Mouse (Mus musculus) hindbrain, embryonic 11.5 days (tissue): ENCODE data around the gene Ptprd. TPM values are rescaled to one million over a fixed set of nuclear protein-coding genes. Genes with fewer than 3 reads are reported as not detected.
A peak's percentile ranks its signal among the peaks of the same experiment; 100 is the strongest.

Source experiments
- ATAC-seq: fragments of 200-750 bp; cut with Nextera tagmentation; 2 replicates; pipeline ENCODE4 v1.8.0; 2017; ENCODE audit warnings: mild to moderate bottlenecking, moderate TSS enrichment, moderate library complexity; ENCODE audit not compliant: low FRiP score
- DNase-seq: peaks from one replicate; pipeline ENCODE4 v3.0.0-alpha.2; 2015; ENCODE audit warnings: low spot score
- H3K27ac ChIP-seq: fragments of 300-500 bp; sonication (generic); 2 replicates; pipeline ENCODE4 v1.5.1; 2014; ENCODE audit warnings: mild to moderate bottlenecking, low read depth, low read length
- H3K27me3 ChIP-seq: fragments of 300-500 bp; sonication (generic); 2 replicates; pipeline ENCODE4 v1.6.1; 2014; ENCODE audit warnings: mild to moderate bottlenecking, low read length, moderate library complexity, mixed read lengths; ENCODE audit not compliant: control insufficient read depth, insufficient read depth
- H3K36me3 ChIP-seq: fragments of 300-500 bp; sonication (generic); 2 replicates; pipeline ENCODE4 v1.6.1; 2014; ENCODE audit warnings: mild to moderate bottlenecking, low read length, moderate library complexity, mixed read lengths; ENCODE audit not compliant: control insufficient read depth, insufficient read depth
- H3K4me1 ChIP-seq: fragments of 300-500 bp; sonication (generic); replicated peaks from 2 replicates; pipeline ENCODE4 v1.6.1; 2014; ENCODE audit warnings: low read length, mixed read lengths; ENCODE audit not compliant: control insufficient read depth, insufficient read depth
- H3K4me2 ChIP-seq: fragments of 300-500 bp; sonication (generic); replicated peaks from 2 replicates; pipeline ENCODE4 v1.6.1; 2014; ENCODE audit warnings: mild to moderate bottlenecking, low read depth, low read length
- H3K4me3 ChIP-seq: fragments of 300-500 bp; sonication (generic); 2 replicates; pipeline ENCODE4 v1.5.1; 2014; ENCODE audit warnings: low read depth, low read length
- H3K9ac ChIP-seq: fragments of 300-500 bp; sonication (generic); 2 replicates; pipeline ENCODE4 v1.6.1; 2014; ENCODE audit warnings: low read depth, low read length
- H3K9me3 ChIP-seq: fragments of 300-500 bp; sonication (generic); 2 replicates; pipeline ENCODE4 v1.6.1; 2016; ENCODE audit warnings: low read length; ENCODE audit not compliant: control insufficient read depth
- WGBS: fragments of 180-500 bp; shearing (Covaris S2); extraction: QIAGEN DNeasy Blood & Tissue Kit; methylation state at CpG from one replicate; pipeline ENCODE4 v1.1.7; 2014; 5-methylcytosine and 5-hydroxymethylcytosine counted together
- polyA plus RNA-seq: library from polyadenylated mRNA; unstranded; fragments of >200 nt; fragmentation: Nextera tagmentation; extraction: Ambion mirVana; gene quantifications from 2 replicates; pipeline ENCODE4 v1.2.1, GENCODE M21; 2014

Gene Ptprd
- polyA plus RNA-seq, 1 experiment from 2014 or later: 31.7 TPM

DNA sequence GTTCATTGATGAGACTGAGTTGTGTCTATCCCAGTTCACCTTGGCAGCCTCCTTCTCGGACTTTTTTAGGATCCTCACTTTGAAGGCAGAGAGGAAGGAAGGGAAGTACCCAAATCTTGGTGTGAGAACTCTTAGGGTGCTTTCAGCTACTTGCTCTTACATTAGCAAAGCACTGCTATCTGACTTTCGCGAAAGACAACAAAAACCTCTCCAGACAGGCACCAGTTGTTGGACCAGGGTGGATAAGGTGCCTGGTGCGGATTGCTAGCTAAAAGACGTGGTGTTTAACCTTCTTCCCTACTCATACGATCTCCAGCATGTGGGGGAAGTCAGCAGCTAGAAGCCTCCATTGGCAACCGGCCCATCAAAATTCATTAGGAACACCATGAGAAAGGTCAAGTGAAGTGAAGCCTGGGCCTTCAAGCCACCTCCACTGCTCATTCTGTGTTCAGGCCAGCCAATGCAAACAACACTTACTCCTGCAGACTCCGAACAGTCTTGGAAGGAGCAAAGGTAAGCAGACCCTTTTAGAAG is 1760.7 kb downstream of the Ptprd start:
- Histone ChIP-seq H3K4me3 (peak overlapping the region; percentile 73), H3K27ac (no peak overlapping the region), H3K27me3 (no peaks in the 10 kb centered on the region), H3K9ac (peak overlapping the region; percentile 90; the same call in 1 of the 2 replicates), H3K4me2 (peak overlapping the region; percentile 80), H3K9me3 (no peaks in the 10 kb centered on the region), H3K4me1 (no peaks in the 10 kb centered on the region), H3K36me3 (no peaks in the 10 kb centered on the region)
- no peak for DNase-seq
- ATAC-seq: no peak
- WGBS: 39% methylated on average over 8 of the region's 8 CpGs

DNA sequence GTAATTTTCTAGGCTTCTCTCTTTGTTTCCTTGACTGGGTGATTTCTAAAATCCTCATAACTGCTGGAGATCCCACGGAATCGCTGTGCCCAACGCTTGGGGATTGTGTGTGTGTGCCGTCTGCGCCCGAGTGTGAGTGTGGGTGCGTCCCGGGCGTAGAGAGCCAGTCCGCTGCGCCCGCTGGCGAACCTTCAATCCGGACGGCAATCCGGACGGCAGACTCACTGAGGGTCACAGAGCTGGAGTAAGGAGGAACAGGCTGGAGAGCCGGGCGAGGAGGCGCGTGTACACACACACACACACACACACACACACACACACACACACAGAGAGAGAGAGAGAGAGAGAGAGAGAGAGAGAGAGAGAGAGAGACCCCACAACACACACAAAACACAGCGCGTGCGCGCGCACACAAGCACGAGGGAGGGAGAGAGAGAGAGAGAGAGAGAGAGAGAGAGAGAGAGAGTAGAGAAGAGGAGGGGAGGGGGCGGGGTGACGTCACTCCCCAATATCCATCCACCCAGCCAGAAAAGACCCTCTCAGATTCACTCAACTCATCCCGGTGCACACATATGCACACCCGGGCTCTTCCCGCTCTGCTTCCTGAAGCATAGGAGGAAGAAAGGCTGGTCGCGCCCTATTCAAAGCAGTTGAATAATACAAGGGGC is 1761.3 kb downstream of the Ptprd start:
- H3K4me3 ChIP-seq: peak overlapping the region; percentile 73
- H3K9me3 ChIP-seq: no peaks in the 10 kb centered on the region
- DNase-seq (peak; percentile 87), ATAC-seq (peak; percentile 88)
- peak overlapping the region; percentile 90 for H3K9ac ChIP-seq
- H3K4me1 ChIP-seq: no peaks in the 10 kb centered on the region
- under 1% methylated on average over 34 of the region's 34 CpGs for WGBS
- peak overlapping the region; percentile 80 for H3K4me2 ChIP-seq
- H3K27ac ChIP-seq: peak overlapping the region; percentile 91
- no peaks in the 10 kb centered on the region for H3K36me3 ChIP-seq
- no peaks in the 10 kb centered on the region for H3K27me3 ChIP-seq

DNA sequence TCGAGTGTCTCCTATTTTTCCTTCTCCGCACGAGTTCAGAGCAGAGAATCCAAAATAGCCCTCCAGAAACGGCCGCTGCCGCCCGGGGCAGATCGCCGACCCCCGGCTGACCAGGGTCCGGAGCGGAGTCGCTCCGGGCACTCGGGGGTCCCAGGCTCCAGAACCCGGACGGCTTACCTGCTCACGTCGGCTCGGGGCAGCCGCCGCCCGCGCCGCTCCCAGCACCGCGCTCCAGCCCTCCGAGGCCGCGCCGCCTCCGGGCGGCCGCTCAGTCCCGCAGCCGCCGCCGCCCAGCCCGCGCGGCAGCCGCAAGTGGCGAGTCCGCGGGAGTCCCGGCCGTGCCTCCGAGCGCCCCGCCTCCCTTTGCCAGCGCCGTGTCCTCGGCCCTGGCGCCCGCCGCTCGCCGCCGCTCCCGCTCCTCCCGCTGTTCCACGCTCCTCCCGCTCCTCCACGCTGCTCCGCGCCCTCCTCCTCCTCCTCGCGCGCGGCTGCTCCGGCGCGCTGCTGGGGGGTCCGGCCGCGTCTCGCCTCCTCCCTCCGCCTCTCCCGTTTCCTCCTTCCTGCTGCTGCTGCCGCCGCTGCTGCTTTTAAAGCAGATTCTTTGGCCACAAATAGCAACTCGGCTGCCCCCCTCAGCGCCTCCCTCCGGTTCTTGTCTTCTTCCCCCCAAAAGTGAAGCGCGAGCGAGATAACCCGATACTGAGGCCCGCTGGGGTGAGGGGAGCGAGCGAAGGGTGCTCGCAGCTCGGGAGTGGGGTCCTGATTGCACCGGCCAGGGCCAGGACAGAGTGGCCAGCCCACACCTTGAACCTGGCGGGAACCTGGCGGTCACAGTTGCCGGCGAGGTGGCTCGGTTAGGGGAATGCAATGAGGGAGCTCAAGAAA is 1762.1 kb downstream of the Ptprd start:
- ATAC-seq: peak; percentile 83
- peak overlapping the region; percentile 91 for H3K27ac ChIP-seq
- peak; percentile 81 for DNase-seq
- H3K36me3 ChIP-seq: no peaks in the 10 kb centered on the region
- no peaks in the 10 kb centered on the region for H3K27me3 ChIP-seq
- no peaks in the 10 kb centered on the region for H3K9me3 ChIP-seq
- H3K4me2 ChIP-seq: peak overlapping the region; percentile 80
- under 1% methylated on average over 60 of the region's 99 CpGs for WGBS
- no peaks in the 10 kb centered on the region for H3K4me1 ChIP-seq
- H3K9ac ChIP-seq: peak overlapping the region; percentile 90
- H3K4me3 ChIP-seq: peak overlapping the region; percentile 73

DNA sequence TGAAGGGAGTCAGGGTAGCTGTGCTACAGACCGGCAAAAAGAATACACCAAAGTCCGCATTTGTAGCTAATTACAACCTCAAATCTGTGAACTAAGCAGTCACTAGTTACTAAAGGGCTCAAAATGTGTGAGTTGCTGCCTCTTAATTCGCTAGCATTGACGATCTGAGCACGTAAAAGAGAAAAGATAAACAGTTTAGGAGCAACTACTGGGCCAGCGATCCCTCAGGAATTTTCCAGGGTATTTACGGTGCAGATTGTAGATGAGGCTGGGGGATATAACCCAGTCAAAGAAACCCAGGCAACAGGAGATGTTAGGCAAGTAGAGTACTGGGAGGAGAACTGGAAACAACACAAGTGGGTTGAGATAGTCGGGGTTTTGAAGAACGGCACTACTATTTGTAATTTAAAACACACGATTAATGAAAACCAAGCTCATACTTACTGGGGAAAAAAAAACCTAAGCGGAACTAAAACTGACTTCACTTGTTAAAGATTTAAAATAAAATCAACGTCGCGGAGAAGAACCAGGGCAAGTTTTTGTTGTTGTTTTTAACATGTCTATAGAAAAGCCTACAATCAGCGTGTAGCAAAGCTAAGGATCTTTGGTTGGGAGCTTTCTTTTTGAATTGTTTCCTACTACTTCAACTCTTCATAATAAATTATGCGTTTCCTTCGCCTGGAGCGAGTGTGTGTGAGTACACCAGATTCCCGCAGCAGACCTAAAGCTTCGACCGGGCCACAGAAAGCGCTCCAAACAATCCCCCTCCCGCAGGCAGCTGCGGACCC is 1762.9 kb downstream of the Ptprd start:
- H3K9ac ChIP-seq: peak overlapping the region; percentile 90
- peak overlapping the region; percentile 73 for H3K4me3 ChIP-seq
- DNase-seq (peak; percentile 50), ATAC-seq (peak; percentile 31)
- H3K4me1 ChIP-seq: no peaks in the 10 kb centered on the region
- peak overlapping the region; percentile 91 for H3K27ac ChIP-seq
- no peaks in the 10 kb centered on the region for H3K36me3 ChIP-seq
- H3K4me2 ChIP-seq: peak overlapping the region; percentile 80
- H3K9me3 ChIP-seq: no peaks in the 10 kb centered on the region
- no peaks in the 10 kb centered on the region for H3K27me3 ChIP-seq
- WGBS: 1% methylated on average over 24 of the region's 24 CpGs

DNA sequence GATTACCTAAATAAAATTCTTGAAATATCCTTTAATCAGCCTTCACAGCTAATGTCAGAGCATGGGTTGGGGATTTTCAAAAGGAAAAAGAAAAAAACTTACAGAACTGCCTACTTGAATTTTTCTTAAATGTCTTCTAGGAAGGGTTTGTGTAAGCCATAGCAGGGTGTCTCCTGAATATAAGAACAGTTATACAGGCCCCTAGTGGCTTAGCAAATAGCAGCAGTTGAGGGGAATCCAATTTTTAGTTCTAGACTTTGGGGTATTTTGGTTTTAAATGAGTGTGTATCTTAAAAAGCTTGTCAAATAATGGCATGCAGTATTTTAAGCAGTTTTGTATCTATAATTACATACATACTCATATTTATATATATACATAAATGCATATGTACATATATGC is 1764.4 kb downstream of the Ptprd start:
- Histone ChIP-seq H3K27ac (no peak overlapping the region), H3K4me1 (no peaks in the 10 kb centered on the region), H3K4me3 (no peak overlapping the region), H3K4me2 (no peak overlapping the region), H3K27me3 (no peaks in the 10 kb centered on the region), H3K9ac (no peak overlapping the region), H3K9me3 (no peaks in the 10 kb centered on the region), H3K36me3 (no peaks in the 10 kb centered on the region)
- ATAC-seq (no peak), DNase-seq (peak; percentile 21)

DNA sequence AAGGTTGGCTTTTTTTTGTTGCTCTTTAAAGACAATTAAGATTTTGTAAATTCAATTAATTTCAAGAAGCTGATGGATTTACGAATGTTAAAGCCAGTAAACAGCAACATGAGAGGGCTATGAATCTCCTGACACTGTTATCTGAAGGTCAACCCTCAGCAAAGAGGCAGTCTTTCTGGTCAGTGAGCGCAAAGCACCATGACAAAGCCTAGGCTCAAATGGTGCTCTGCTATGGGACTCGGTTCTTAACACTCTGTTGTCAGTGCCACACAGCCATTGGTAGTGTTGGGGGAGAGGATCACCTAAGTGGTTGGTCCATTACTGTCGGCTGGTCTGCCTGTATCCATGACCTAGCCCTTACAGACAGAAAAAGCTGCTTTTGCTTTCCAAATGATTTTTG is 1767.0 kb downstream of the Ptprd start:
- no peak overlapping the region for H3K27ac ChIP-seq
- ATAC-seq (no peak), DNase-seq (no peak)
- H3K9me3 ChIP-seq: no peaks in the 10 kb centered on the region
- H3K4me2 ChIP-seq: no peak overlapping the region
- H3K27me3 ChIP-seq: no peaks in the 10 kb centered on the region
- WGBS: 65% methylated on average over 4 of the region's 4 CpGs
- no peak overlapping the region for H3K9ac ChIP-seq
- H3K36me3 ChIP-seq: no peaks in the 10 kb centered on the region
- H3K4me3 ChIP-seq: no peak overlapping the region
- H3K4me1 ChIP-seq: no peaks in the 10 kb centered on the region

DNA sequence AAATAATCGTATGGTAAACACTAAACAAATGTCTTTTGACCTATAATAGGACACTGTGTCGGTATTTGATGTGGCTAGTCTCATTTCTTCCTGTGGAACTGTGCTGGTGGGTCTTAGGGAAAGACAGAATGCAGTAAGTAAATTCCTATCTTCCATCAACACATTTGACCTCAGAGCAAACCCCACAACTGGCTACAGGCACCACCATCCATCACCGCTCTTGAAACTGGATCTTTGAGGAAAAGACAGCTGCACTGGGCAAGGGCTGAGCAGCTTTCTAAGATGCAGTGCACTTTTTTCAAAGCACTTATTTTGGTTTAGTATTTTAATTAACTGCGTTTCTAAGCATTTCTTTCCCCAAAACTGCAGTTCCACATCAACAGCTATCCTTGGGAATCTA is 1768.2 kb downstream of the Ptprd start:
- Histone ChIP-seq H3K4me3 (no peak overlapping the region), H3K36me3 (no peaks in the 10 kb centered on the region), H3K27me3 (no peaks in the 10 kb centered on the region), H3K4me1 (no peaks in the 10 kb centered on the region), H3K27ac (no peak overlapping the region), H3K4me2 (no peak overlapping the region), H3K9me3 (no peaks in the 10 kb centered on the region), H3K9ac (no peak overlapping the region)
- DNase-seq (no peak), ATAC-seq (no peak)
- WGBS: 69% methylated on average over 4 of the region's 4 CpGs

DNA sequence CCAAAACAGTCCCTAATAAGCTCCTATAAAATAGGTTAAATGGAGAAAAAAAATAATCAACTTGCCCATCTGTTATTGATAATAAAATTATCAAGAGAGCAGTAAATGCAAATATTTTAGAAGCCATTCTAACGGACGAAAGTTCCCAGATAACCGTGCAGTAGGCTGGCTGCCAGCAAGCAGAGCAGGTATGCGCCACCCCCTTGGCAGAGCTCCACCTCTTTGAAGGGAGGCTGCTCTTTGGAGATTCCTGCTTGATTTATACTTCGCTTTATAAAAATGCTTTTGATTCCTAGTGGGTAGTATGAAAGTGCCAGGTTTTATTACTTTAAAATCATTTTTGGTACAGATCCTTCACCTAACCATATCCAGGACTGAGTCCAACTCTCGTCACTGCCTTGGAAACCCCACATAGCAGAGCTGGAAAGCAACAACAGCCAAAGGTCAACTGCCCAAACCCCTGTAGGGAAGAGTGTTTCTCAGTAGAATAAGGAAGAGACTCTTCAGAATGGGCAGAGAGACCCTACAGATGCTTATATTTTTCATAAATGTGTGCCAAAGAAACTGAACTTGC is 1770.9 kb downstream of the Ptprd start:
- no peak overlapping the region for H3K4me2 ChIP-seq
- DNase-seq (no peak), ATAC-seq (no peak)
- H3K9me3 ChIP-seq: no peaks in the 10 kb centered on the region
- H3K36me3 ChIP-seq: no peaks in the 10 kb centered on the region
- no peaks in the 10 kb centered on the region for H3K27me3 ChIP-seq
- no peaks in the 10 kb centered on the region for H3K4me1 ChIP-seq
- H3K27ac ChIP-seq: no peak overlapping the region
- no peak overlapping the region for H3K9ac ChIP-seq
- 59% methylated on average over 6 of the region's 6 CpGs for WGBS
- no peak overlapping the region for H3K4me3 ChIP-seq
